Mouse (Mus musculus): ENCODE measurements around the gene Sall4. TPM values are rescaled to one million over a fixed set of nuclear protein-coding genes. Genes with fewer than 3 reads are reported as not detected.

Gene Sall4
- polyA plus RNA-seq, 1 experiment from 2014 or later, result 37.2 TPM

GRCm38 (mm10) chr2:168780596-168780995 lies 12.9 kb upstream of the Sall4 start:
- no peak for DNase-seq (ENCODE audit: low spot score, missing footprints)
- Histone ChIP-seq H3K36me3 (ENCODE audit: control insufficient read depth, insufficient read depth, low read length) (no peaks in the 10 kb centered on the region), H3K27ac (ENCODE audit: low read depth, low read length) (peak overlapping the region; percentile 51)

GRCm38 (mm10) chr2:168780024-168780423 lies 12.3 kb upstream of the Sall4 start:
- Histone ChIP-seq H3K9me3 (ENCODE audit: control insufficient read depth, low read length) (no peaks in the 10 kb centered on the region), H3K4me2 (peak overlapping the region; percentile 8; the same call in 1 of the 2 replicates), H3K9ac (ENCODE audit: low read length) (no peak overlapping the region; the same call in 1 of the 2 replicates), H3K27me3 (ENCODE audit: control insufficient read depth, insufficient read depth, low read length) (no peaks in the 10 kb centered on the region), H3K27ac (ENCODE audit: low read depth, low read length) (peak overlapping the region; percentile 51), H3K4me1 (ENCODE audit: control insufficient read depth, insufficient read depth, low read length) (peaks cover 19% of the 10 kb centered on the region), H3K4me3 (ENCODE audit: low read depth, low read length) (no peak overlapping the region), H3K36me3 (ENCODE audit: control insufficient read depth, insufficient read depth, low read length) (no peaks in the 10 kb centered on the region)
- WGBS, result 7% methylated on average over 9 of the region's 9 CpGs
- DNase-seq (ENCODE audit: low spot score, missing footprints) (no peak), ATAC-seq (ENCODE audit: low FRiP score) (peak; percentile 62; the same call in 1 of the 2 replicates)

More at GRCm38 (mm10) chr2:168780596-168780995, 12.9 kb upstream of the Sall4 start:
- Histone ChIP-seq H3K9ac (ENCODE audit: low read length) (peak overlapping the region; percentile 30), H3K27me3 (ENCODE audit: control insufficient read depth, insufficient read depth, low read length) (no peaks in the 10 kb centered on the region), H3K4me3 (ENCODE audit: low read depth, low read length) (no peak overlapping the region), H3K4me2 (no peak overlapping the region), H3K4me1 (ENCODE audit: control insufficient read depth, insufficient read depth, low read length) (peaks cover 19% of the 10 kb centered on the region), H3K9me3 (ENCODE audit: control insufficient read depth, low read length) (no peaks in the 10 kb centered on the region)
- ATAC-seq (ENCODE audit: low FRiP score), result no peak; the same call in 1 of the 2 replicates
- WGBS, result 35% methylated on average over 9 of the region's 9 CpGs

- Histone ChIP-seq H3K9ac (ENCODE audit: low read length) (no peak overlapping the region), H3K4me2 (no peak overlapping the region), H3K27me3 (ENCODE audit: control insufficient read depth, insufficient read depth, low read length) (no peaks in the 10 kb centered on the region), H3K4me1 (ENCODE audit: control insufficient read depth, insufficient read depth, low read length) (peaks cover 15% of the 10 kb centered on the region), H3K9me3 (ENCODE audit: control insufficient read depth, low read length) (no peaks in the 10 kb centered on the region), H3K4me3 (ENCODE audit: low read depth, low read length) (no peak overlapping the region), H3K36me3 (ENCODE audit: control insufficient read depth, insufficient read depth, low read length) (no peaks in the 10 kb centered on the region), H3K27ac (ENCODE audit: low read depth, low read length) (no peak overlapping the region)
- 0 out of 2 replicates have a peak, but pooled peaks have one; percentile 28 for ATAC-seq (ENCODE audit: low FRiP score)
- DNase-seq (ENCODE audit: low spot score, missing footprints), result no peak
Measured at GRCm38 (mm10) chr2:168777481-168777880, 9.7 kb upstream of the Sall4 start.

GRCm38 (mm10) chr2:168776238-168776637 lies 8.5 kb upstream of the Sall4 start:
- H3K27ac ChIP-seq (ENCODE audit: low read depth, low read length), result no peak overlapping the region
- H3K9ac ChIP-seq (ENCODE audit: low read length), result no peak overlapping the region
- no peaks in the 10 kb centered on the region for H3K9me3 ChIP-seq (ENCODE audit: control insufficient read depth, low read length)
- DNase-seq (ENCODE audit: low spot score, missing footprints), result no peak
- no peak overlapping the region for H3K4me2 ChIP-seq
- no peak for ATAC-seq (ENCODE audit: low FRiP score)
- no peaks in the 10 kb centered on the region for H3K36me3 ChIP-seq (ENCODE audit: control insufficient read depth, insufficient read depth, low read length)
- WGBS, result 85% methylated on average over 3 of the region's 3 CpGs
- no peak overlapping the region for H3K4me3 ChIP-seq (ENCODE audit: low read depth, low read length)
- H3K27me3 ChIP-seq (ENCODE audit: control insufficient read depth, insufficient read depth, low read length), result no peaks in the 10 kb centered on the region
- H3K4me1 ChIP-seq (ENCODE audit: control insufficient read depth, insufficient read depth, low read length), result peaks cover 15% of the 10 kb centered on the region

- DNase-seq (ENCODE audit: low spot score, missing footprints), result no peak
- H3K27me3 ChIP-seq (ENCODE audit: control insufficient read depth, insufficient read depth, low read length), result peaks cover 5% of the 10 kb centered on the region; the same call in 1 of the 2 replicates
Measured at GRCm38 (mm10) chr2:168769259-168769658, 1.5 kb upstream of the Sall4 start.

GRCm38 (mm10) chr2:168766538-168767361 lies 993 bp downstream of the Sall4 start:
- under 1% methylated on average over 52 of the region's 52 CpGs for WGBS
- H3K9ac ChIP-seq (ENCODE audit: low read length), result peak overlapping the region; percentile 96
- peak overlapping the region; percentile 88 for H3K4me3 ChIP-seq (ENCODE audit: low read depth, low read length)
- H3K36me3 ChIP-seq (ENCODE audit: control insufficient read depth, insufficient read depth, low read length), result no peaks in the 10 kb centered on the region
- peak; percentile 98 for DNase-seq (ENCODE audit: low spot score, missing footprints)
- peaks cover 31% of the 10 kb centered on the region for H3K4me1 ChIP-seq (ENCODE audit: control insufficient read depth, insufficient read depth, low read length)
- H3K9me3 ChIP-seq (ENCODE audit: control insufficient read depth, low read length), result no peaks in the 10 kb centered on the region
- peak; percentile 92 for ATAC-seq (ENCODE audit: low FRiP score)
- H3K4me2 ChIP-seq, result peak overlapping the region; percentile 81
- H3K27ac ChIP-seq (ENCODE audit: low read depth, low read length), result peak overlapping the region; percentile 89
- H3K27me3 ChIP-seq (ENCODE audit: control insufficient read depth, insufficient read depth, low read length), result peaks cover 5% of the 10 kb centered on the region; the same call in 1 of the 2 replicates

More at GRCm38 (mm10) chr2:168769259-168769658, 1.5 kb upstream of the Sall4 start:
- H3K4me3 ChIP-seq (ENCODE audit: low read depth, low read length), result no peak overlapping the region
- no peak overlapping the region for H3K4me2 ChIP-seq
- H3K27ac ChIP-seq (ENCODE audit: low read depth, low read length), result no peak overlapping the region
- H3K4me1 ChIP-seq (ENCODE audit: control insufficient read depth, insufficient read depth, low read length), result peaks cover 7% of the 10 kb centered on the region
- no peaks in the 10 kb centered on the region for H3K9me3 ChIP-seq (ENCODE audit: control insufficient read depth, low read length)
- no peak for ATAC-seq (ENCODE audit: low FRiP score)
- WGBS, result 35% methylated on average over 8 of the region's 8 CpGs
- H3K9ac ChIP-seq (ENCODE audit: low read length), result no peak overlapping the region
- no peaks in the 10 kb centered on the region for H3K36me3 ChIP-seq (ENCODE audit: control insufficient read depth, insufficient read depth, low read length)

GRCm38 (mm10) chr2:168765696-168766537 lies 1.8 kb downstream of the Sall4 start:
- WGBS, result under 1% methylated on average over 61 of the region's 65 CpGs
- peak; percentile 94 for DNase-seq (ENCODE audit: low spot score, missing footprints)
- peaks cover 36% of the 10 kb centered on the region for H3K4me1 ChIP-seq (ENCODE audit: control insufficient read depth, insufficient read depth, low read length)
- no peaks in the 10 kb centered on the region for H3K9me3 ChIP-seq (ENCODE audit: control insufficient read depth, low read length)
- H3K4me2 ChIP-seq, result peak overlapping the region; percentile 81
- H3K27ac ChIP-seq (ENCODE audit: low read depth, low read length), result peak overlapping the region; percentile 89
- peak overlapping the region; percentile 88 for H3K4me3 ChIP-seq (ENCODE audit: low read depth, low read length)
- peaks cover 5% of the 10 kb centered on the region; the same call in 1 of the 2 replicates for H3K27me3 ChIP-seq (ENCODE audit: control insufficient read depth, insufficient read depth, low read length)
- H3K9ac ChIP-seq (ENCODE audit: low read length), result peak overlapping the region; percentile 96
- H3K36me3 ChIP-seq (ENCODE audit: control insufficient read depth, insufficient read depth, low read length), result no peaks in the 10 kb centered on the region
- ATAC-seq (ENCODE audit: low FRiP score), result peak; percentile 13

- Histone ChIP-seq H3K36me3 (ENCODE audit: control insufficient read depth, insufficient read depth, low read length) (no peaks in the 10 kb centered on the region), H3K27ac (ENCODE audit: low read depth, low read length) (peak overlapping the region; percentile 89), H3K27me3 (ENCODE audit: control insufficient read depth, insufficient read depth, low read length) (peaks cover 5% of the 10 kb centered on the region; the same call in 1 of the 2 replicates), H3K9ac (ENCODE audit: low read length) (peak overlapping the region; percentile 96), H3K4me2 (peak overlapping the region; percentile 81), H3K4me1 (ENCODE audit: control insufficient read depth, insufficient read depth, low read length) (peaks cover 36% of the 10 kb centered on the region), H3K4me3 (ENCODE audit: low read depth, low read length) (peak overlapping the region; percentile 88), H3K9me3 (ENCODE audit: control insufficient read depth, low read length) (no peaks in the 10 kb centered on the region)
- peak; percentile 97 for DNase-seq (ENCODE audit: low spot score, missing footprints)
- peak; percentile 52 for ATAC-seq (ENCODE audit: low FRiP score)
- under 1% methylated on average over 32 of the region's 32 CpGs for whole genome bisulfite sequencing
Measured at GRCm38 (mm10) chr2:168765065-168765681, 2.6 kb downstream of the Sall4 start.

Measured in midbrain, embryonic 11.5 days (tissue).